Mouse (Mus musculus): ENCODE data around the gene Gm10801.
"Not testable (repeated sequence)": the region's sequence is repeated elsewhere in the genome, so short reads cannot be mapped to it uniquely, and the experiment has no call there.

The Gm10801 gene

DNA sequence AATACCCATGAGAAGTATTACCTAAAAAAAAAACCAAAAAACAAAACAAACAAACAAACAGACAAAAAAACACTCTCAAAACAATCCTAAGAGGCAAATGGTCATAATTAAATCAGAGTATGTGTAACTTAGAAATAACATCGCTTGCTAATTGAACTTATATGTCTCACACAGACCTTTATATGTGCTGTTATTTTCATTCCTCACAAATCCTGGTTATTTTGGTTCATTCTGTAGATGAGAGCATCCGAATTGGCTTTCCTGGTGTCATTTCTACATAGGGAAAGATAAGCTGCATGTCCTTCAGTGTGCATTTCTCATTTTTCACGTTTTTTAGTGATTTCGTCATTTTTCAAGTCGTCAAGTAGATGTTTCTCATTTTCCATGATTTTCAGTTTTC lies at the start of gene Gm10801:
Gene Gm10801, plus strand, starts transcription at position 301 of the 400 bp plus-strand sequence.
- not testable (repeated sequence) for DNase-seq

DNA sequence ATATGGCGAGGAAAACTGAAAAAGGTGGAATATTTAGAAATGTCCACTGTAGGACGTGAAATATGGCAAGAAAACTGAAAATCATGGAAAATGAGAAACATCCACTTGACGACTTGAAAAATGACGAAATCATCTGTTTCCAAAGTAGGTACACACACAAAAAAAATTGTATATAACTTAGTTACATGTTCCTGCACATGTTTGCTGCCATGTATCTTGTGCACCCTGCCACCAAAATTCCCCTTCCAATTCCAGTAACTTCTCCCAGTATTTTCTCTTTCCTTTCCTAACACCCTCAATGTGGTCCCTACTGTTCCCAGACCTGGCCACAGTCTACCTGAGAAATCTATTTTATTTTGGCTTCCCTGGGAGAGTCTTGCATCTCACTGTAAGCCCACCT lies 5.2 kb downstream of the Gm10801 start, which contains the start of gene Gm10800:
Gene Gm10800, minus strand, starts transcription at position 101 of the 400 bp plus-strand sequence.
- DNase-seq = not testable (repeated sequence)

DNA sequence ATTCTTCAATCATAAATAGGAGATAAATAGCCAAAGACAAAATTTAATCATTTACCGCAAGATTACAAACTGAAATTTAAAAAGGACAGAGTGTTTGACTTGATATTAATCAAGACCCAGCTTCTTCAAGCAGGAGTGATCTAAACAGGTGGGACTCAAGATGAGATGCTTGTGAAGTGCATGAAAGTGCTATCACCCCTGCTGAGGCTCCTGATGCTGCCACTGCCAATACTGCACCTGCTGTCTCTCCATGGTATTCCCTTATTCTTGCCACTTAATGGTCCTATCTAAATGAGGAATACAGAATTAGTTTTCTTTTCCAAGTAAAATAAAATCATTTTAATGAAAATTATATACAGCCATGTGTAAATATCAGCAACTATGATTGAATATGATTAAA lies 35.5 kb downstream of the Gm10801 start:
- no peak for DNase-seq

Data from layer of hippocampus, adult 9-11 months (tissue).